Mouse (Mus musculus): ENCODE measurements at regions not wholly inside any gene's neighbourhood (a gene's known extent, or its start where the extent isn't known, plus 50 kb on each side); places are given as distances from the start of the nearest gene placed in this dataset.

GRCm38 (mm10) chr16:95848555-95849082 is 142.1 kb downstream of the Psmg1 start:
- H3K4me3 ChIP-seq (replicated peaks; ENCODE audit: low read depth, low read length): no peak overlapping the region
- 0 out of 2 replicates have a peak, but pooled peaks have one; percentile 5 for ATAC-seq (replicated peaks; ENCODE audit: low FRiP score, low read depth)
- 20% methylated on average over 6 of the region's 6 CpGs for WGBS
- TF ChIP-seq CTCF (IDR thresholded peaks at IDR 0.05; ENCODE audit: low read depth): no peak
- peaks cover 11% of the 10 kb centered on the region for H3K4me1 ChIP-seq (replicated peaks; ENCODE audit: insufficient read depth, low read length)
- H3K9ac ChIP-seq (ENCODE audit: low read depth, low read length): no peak overlapping the region
- no peak for DNase-seq (ENCODE audit: low spot score)
- H3K9me3 ChIP-seq (replicated peaks; ENCODE audit: low read length): no peaks in the 10 kb centered on the region
- H3K27ac ChIP-seq: peak overlapping the region; percentile 68
- H3K27me3 ChIP-seq (ENCODE audit: insufficient read depth, low read length): no peaks in the 10 kb centered on the region
- H3K4me2 ChIP-seq (ENCODE audit: low read length): no peak overlapping the region
- H3K36me3 ChIP-seq (ENCODE audit: insufficient read depth, low read length): no peaks in the 10 kb centered on the region

GRCm38 (mm10) chr16:95847765-95848483 is 142.8 kb downstream of the Psmg1 start:
- Histone ChIP-seq H3K27me3 (ENCODE audit: insufficient read depth, low read length) (no peaks in the 10 kb centered on the region), H3K9me3 (replicated peaks; ENCODE audit: low read length) (no peaks in the 10 kb centered on the region), H3K9ac (ENCODE audit: low read depth, low read length) (no peak overlapping the region), H3K4me2 (ENCODE audit: low read length) (no peak overlapping the region), H3K4me1 (replicated peaks; ENCODE audit: insufficient read depth, low read length) (peaks cover 11% of the 10 kb centered on the region), H3K4me3 (replicated peaks; ENCODE audit: low read depth, low read length) (no peak overlapping the region), H3K36me3 (ENCODE audit: insufficient read depth, low read length) (no peaks in the 10 kb centered on the region), H3K27ac (peak overlapping the region; percentile 68)
- WGBS: 51% methylated on average over 3 of the region's 3 CpGs
- ATAC-seq (replicated peaks; ENCODE audit: low FRiP score, low read depth): 0 out of 2 replicates have a peak, but pooled peaks have one; percentile 20
- DNase-seq (ENCODE audit: low spot score): peak; percentile 69
- TF ChIP-seq CTCF (IDR thresholded peaks at IDR 0.05; ENCODE audit: low read depth): no peak

GRCm38 (mm10) chr16:95845323-95845860 is 143.5 kb downstream of the Ets2 start:
- no peak; the same call in 1 of the 2 replicates for ATAC-seq (replicated peaks; ENCODE audit: low FRiP score, low read depth)
- no peak overlapping the region; the same call in 1 of the 2 replicates for H3K9ac ChIP-seq (ENCODE audit: low read depth, low read length)

GRCm38 (mm10) chr16:95844691-95845090 is 142.8 kb downstream of the Ets2 start:
- no peak overlapping the region for H3K4me3 ChIP-seq (replicated peaks; ENCODE audit: low read depth, low read length)
- peak; percentile 73 for DNase-seq (ENCODE audit: low spot score)
- WGBS: 17% methylated on average over 4 of the region's 4 CpGs

More at GRCm38 (mm10) chr16:95845323-95845860, 143.5 kb downstream of the Ets2 start:
- H3K27me3 ChIP-seq (ENCODE audit: insufficient read depth, low read length): no peaks in the 10 kb centered on the region
- no peak overlapping the region for H3K4me3 ChIP-seq (replicated peaks; ENCODE audit: low read depth, low read length)
- no peaks in the 10 kb centered on the region for H3K9me3 ChIP-seq (replicated peaks; ENCODE audit: low read length)
- H3K36me3 ChIP-seq (ENCODE audit: insufficient read depth, low read length): no peaks in the 10 kb centered on the region
- 29% methylated on average over 10 of the region's 10 CpGs for WGBS
- peaks cover 11% of the 10 kb centered on the region for H3K4me1 ChIP-seq (replicated peaks; ENCODE audit: insufficient read depth, low read length)
- no peak for TF ChIP-seq CTCF (IDR thresholded peaks at IDR 0.05; ENCODE audit: low read depth)
- DNase-seq (ENCODE audit: low spot score): no peak
- no peak overlapping the region for H3K27ac ChIP-seq
- H3K4me2 ChIP-seq (ENCODE audit: low read length): no peak overlapping the region

GRCm38 (mm10) chr16:95842766-95843165 is 140.9 kb downstream of the Ets2 start:
- Histone ChIP-seq H3K4me2 (ENCODE audit: low read length) (no peak overlapping the region), H3K9me3 (replicated peaks; ENCODE audit: low read length) (no peaks in the 10 kb centered on the region), H3K27me3 (ENCODE audit: insufficient read depth, low read length) (no peaks in the 10 kb centered on the region), H3K27ac (no peak overlapping the region), H3K36me3 (ENCODE audit: insufficient read depth, low read length) (no peaks in the 10 kb centered on the region), H3K9ac (ENCODE audit: low read depth, low read length) (no peak overlapping the region), H3K4me3 (replicated peaks; ENCODE audit: low read depth, low read length) (no peak overlapping the region), H3K4me1 (replicated peaks; ENCODE audit: insufficient read depth, low read length) (no peaks in the 10 kb centered on the region; the same call in 1 of the 2 replicates)
- ATAC-seq (replicated peaks; ENCODE audit: low FRiP score, low read depth) (no peak), DNase-seq (ENCODE audit: low spot score) (no peak)
- no peak for TF ChIP-seq CTCF (IDR thresholded peaks at IDR 0.05; ENCODE audit: low read depth)
- WGBS: 90% methylated on average over 3 of the region's 3 CpGs

More at GRCm38 (mm10) chr16:95844691-95845090, 142.8 kb downstream of the Ets2 start:
- Histone ChIP-seq H3K27me3 (ENCODE audit: insufficient read depth, low read length) (no peaks in the 10 kb centered on the region), H3K4me2 (ENCODE audit: low read length) (no peak overlapping the region), H3K4me1 (replicated peaks; ENCODE audit: insufficient read depth, low read length) (peaks cover 11% of the 10 kb centered on the region), H3K9ac (ENCODE audit: low read depth, low read length) (no peak overlapping the region), H3K9me3 (replicated peaks; ENCODE audit: low read length) (no peaks in the 10 kb centered on the region), H3K27ac (no peak overlapping the region), H3K36me3 (ENCODE audit: insufficient read depth, low read length) (no peaks in the 10 kb centered on the region)
- no peak for TF ChIP-seq CTCF (IDR thresholded peaks at IDR 0.05; ENCODE audit: low read depth)
- no peak for ATAC-seq (replicated peaks; ENCODE audit: low FRiP score, low read depth)

GRCm38 (mm10) chr16:95839512-95840253 is 137.8 kb downstream of the Ets2 start:
- H3K4me1 ChIP-seq (replicated peaks; ENCODE audit: insufficient read depth, low read length): no peaks in the 10 kb centered on the region
- no peak for ATAC-seq (replicated peaks; ENCODE audit: low FRiP score, low read depth)
- no peak for TF ChIP-seq CTCF (IDR thresholded peaks at IDR 0.05; ENCODE audit: low read depth)
- 88% methylated on average over 5 of the region's 5 CpGs for WGBS
- H3K9me3 ChIP-seq (replicated peaks; ENCODE audit: low read length): no peaks in the 10 kb centered on the region
- H3K4me2 ChIP-seq (ENCODE audit: low read length): no peak overlapping the region
- no peaks in the 10 kb centered on the region for H3K36me3 ChIP-seq (ENCODE audit: insufficient read depth, low read length)
- H3K9ac ChIP-seq (ENCODE audit: low read depth, low read length): no peak overlapping the region
- no peak for DNase-seq (ENCODE audit: low spot score)
- no peak overlapping the region for H3K27ac ChIP-seq
- H3K4me3 ChIP-seq (replicated peaks; ENCODE audit: low read depth, low read length): no peak overlapping the region
- no peaks in the 10 kb centered on the region for H3K27me3 ChIP-seq (ENCODE audit: insufficient read depth, low read length)

Data from kidney, postnatal 0 days (tissue).